Mouse (Mus musculus) spleen, adult 18-20 months (tissue): ENCODE results near the gene Prickle2.

ENCODE experiments used
- DNase-seq, 2 experiments: peaks; one replicate each; pipeline ENCODE4 v3.0.0; 2022; ENCODE audit warnings: mixed read lengths in 2 of 2

The Prickle2 gene

GRCm38 (mm10) chr6:92575227-92575626, 130.7 kb downstream of the Prickle2 start:
- DNase-seq: no peak

GRCm38 (mm10) chr6:92572139-92572538, 133.8 kb downstream of the Prickle2 start:
- no peak for DNase-seq

GRCm38 (mm10) chr6:92570090-92570489, 135.9 kb downstream of the Prickle2 start:
- no peak for DNase-seq

GRCm38 (mm10) chr6:92569283-92569682, 136.7 kb downstream of the Prickle2 start:
- no peak for DNase-seq

GRCm38 (mm10) chr6:92559261-92559660, 146.7 kb downstream of the Prickle2 start:
- DNase-seq: no peak

GRCm38 (mm10) chr6:92555675-92556074, 150.3 kb downstream of the Prickle2 start:
- DNase-seq: no peak

- no peak for DNase-seq
These were observed 152.9 kb downstream of the Prickle2 start for GRCm38 (mm10) chr6:92553086-92553485.

- DNase-seq: no peak
These were observed 156.7 kb downstream of the Prickle2 start for GRCm38 (mm10) chr6:92549246-92549645.

- no peak for DNase-seq
These were observed 160.8 kb downstream of the Prickle2 start for GRCm38 (mm10) chr6:92545204-92545603.

- DNase-seq: no peak
These were observed 162.1 kb downstream of the Prickle2 start for GRCm38 (mm10) chr6:92543825-92544224.

GRCm38 (mm10) chr6:92542402-92543101, 163.4 kb downstream of the Prickle2 start:
- no peak for DNase-seq

GRCm38 (mm10) chr6:92534226-92535031, 171.5 kb downstream of the Prickle2 start:
- no peak for DNase-seq

- DNase-seq: no peak
These were observed 172.5 kb downstream of the Prickle2 start for GRCm38 (mm10) chr6:92533306-92534063.

- DNase-seq: no peak
These were observed 173.1 kb downstream of the Prickle2 start for GRCm38 (mm10) chr6:92532896-92533295.

GRCm38 (mm10) chr6:92532331-92532730, 173.6 kb downstream of the Prickle2 start:
- DNase-seq: no peak

GRCm38 (mm10) chr6:92526212-92526611, 179.7 kb downstream of the Prickle2 start:
- no peak for DNase-seq

- no peak for DNase-seq
These were observed 180.3 kb downstream of the Prickle2 start for GRCm38 (mm10) chr6:92525646-92526045.

GRCm38 (mm10) chr6:92521526-92522075, 184.4 kb downstream of the Prickle2 start:
- no peak for DNase-seq

GRCm38 (mm10) chr6:92520088-92520875, 185.7 kb downstream of the Prickle2 start:
- DNase-seq: no peak

GRCm38 (mm10) chr6:92518438-92518968, 187.5 kb downstream of the Prickle2 start:
- no peak for DNase-seq

- DNase-seq: no peak
These were observed 189.0 kb downstream of the Prickle2 start for GRCm38 (mm10) chr6:92517002-92517401.

- no peak for DNase-seq
These were observed 194.0 kb downstream of the Prickle2 start for GRCm38 (mm10) chr6:92512001-92512400.
